Mouse (Mus musculus) heart, embryonic 14.5 days (tissue): ENCODE data around the gene Oas1g. TPM values are rescaled to one million over a fixed set of nuclear protein-coding genes. Genes with fewer than 3 reads are reported as not detected.
"Not testable (repeated sequence)": the region's sequence is repeated elsewhere in the genome, so short reads cannot be mapped to it uniquely, and the experiment has no call there.

Source experiments
- ATAC-seq: fragments of 200-750 bp; cut with Nextera tagmentation; 2 replicates; pipeline ENCODE4 v1.8.0; 2017; ENCODE audit warnings: low read depth, moderate TSS enrichment; ENCODE audit not compliant: insufficient number of reproducible peaks, insufficient read depth, low FRiP score
- H3K27ac ChIP-seq, 2 experiments: fragments of 200-500 bp in 1 of 2; fragments of 300-500 bp in 1 of 2; sonication (generic) in 1 of 2; replicated peaks in 1 of 2; 2 replicates each; pipeline ENCODE4 v1.5.1; 2012 to 2014; ENCODE audit warnings: low read depth in 2 of 2, low read length in 2 of 2, control low read depth in 1 of 2, mild to moderate bottlenecking in 1 of 2, mixed read lengths in 1 of 2; ENCODE audit not compliant: control insufficient read depth in 1 of 2, insufficient read depth in 1 of 2
- H3K27me3 ChIP-seq: fragments of 300-500 bp; sonication (generic); 2 replicates; pipeline ENCODE4 v1.6.1; 2014; ENCODE audit warnings: mild to moderate bottlenecking, low read length, control low read depth; ENCODE audit not compliant: control insufficient read depth, insufficient read depth
- H3K36me3 ChIP-seq: fragments of 300-500 bp; sonication (generic); 2 replicates; pipeline ENCODE4 v1.6.1; 2014; ENCODE audit warnings: mild to moderate bottlenecking, control low read depth, low read length, mixed read lengths; ENCODE audit not compliant: control insufficient read depth, insufficient read depth
- H3K4me1 ChIP-seq, 2 experiments: fragments of 200-500 bp in 1 of 2; fragments of 300-500 bp in 1 of 2; sonication (generic) in 1 of 2; 2 replicates each; pipeline ENCODE4 v1.6.1; 2012 to 2014; ENCODE audit warnings: low read length in 2 of 2, control low read depth in 1 of 2, mixed read lengths in 1 of 2; ENCODE audit not compliant: control insufficient read depth in 2 of 2, insufficient read depth in 2 of 2
- H3K4me2 ChIP-seq: fragments of 300-500 bp; sonication (generic); 2 replicates; pipeline ENCODE4 v1.6.1; 2014; ENCODE audit warnings: mild to moderate bottlenecking, low read length
- H3K4me3 ChIP-seq, 2 experiments: fragments of 200-500 bp in 1 of 2; fragments of 300-500 bp in 1 of 2; sonication (generic) in 1 of 2; 2 replicates each; pipeline ENCODE4 v1.5.1; 2012 to 2014; ENCODE audit warnings: low read length in 2 of 2, mild to moderate bottlenecking in 2 of 2, control low read depth in 1 of 2, low read depth in 1 of 2, moderate library complexity in 1 of 2; ENCODE audit not compliant: control insufficient read depth in 1 of 2, insufficient read depth in 1 of 2
- H3K9ac ChIP-seq: fragments of 300-500 bp; sonication (generic); 2 replicates; pipeline ENCODE4 v1.6.1; 2014; ENCODE audit warnings: mild to moderate bottlenecking, low read length
- H3K9me3 ChIP-seq: fragments of 300-500 bp; sonication (generic); 2 replicates; pipeline ENCODE4 v1.6.1; 2016; ENCODE audit warnings: low read length, control low read depth; ENCODE audit not compliant: control insufficient read depth
- WGBS: fragments of 180-500 bp; shearing (Covaris S2); extraction: QIAGEN DNeasy Blood & Tissue Kit; methylation state at CpG from one replicate; pipeline ENCODE4 v1.1.7; 2014; 5-methylcytosine and 5-hydroxymethylcytosine counted together
- polyA plus RNA-seq: library from polyadenylated mRNA; unstranded; fragments of >200 nt; fragmentation: Nextera tagmentation; extraction: Ambion mirVana; gene quantifications from 2 replicates; pipeline ENCODE4 v1.2.1, GENCODE M21; 2014

Oas1g gene
- polyA plus RNA-seq, 1 experiment from 2014 or later: 0.45 TPM

GRCm38 (mm10) chr5:120895231-120895900, 8.0 kb upstream of the Oas1g start:
- no peaks in the 10 kb centered on the region for H3K36me3 ChIP-seq
- H3K4me1 ChIP-seq: no peaks in the 10 kb centered on the region
- no peaks in the 10 kb centered on the region for H3K27me3 ChIP-seq
- H3K9ac ChIP-seq: no peak overlapping the region
- H3K4me2 ChIP-seq: no peak overlapping the region
- WGBS: 79% methylated on average over 11 of the region's 11 CpGs
- ATAC-seq: no peak
- no peak overlapping the region for H3K4me3 ChIP-seq
- H3K27ac ChIP-seq: no peak overlapping the region
- H3K9me3 ChIP-seq: no peaks in the 10 kb centered on the region

GRCm38 (mm10) chr5:120894692-120895091, 7.3 kb upstream of the Oas1g start:
- H3K4me1 ChIP-seq, H3K36me3 ChIP-seq, H3K27me3 ChIP-seq, H3K9ac ChIP-seq, H3K4me3 ChIP-seq, ATAC-seq, H3K27ac ChIP-seq, H3K9me3 ChIP-seq, H3K4me2 ChIP-seq: not testable (repeated sequence)
- WGBS: 62% methylated on average over 2 of the region's 2 CpGs

DNA sequence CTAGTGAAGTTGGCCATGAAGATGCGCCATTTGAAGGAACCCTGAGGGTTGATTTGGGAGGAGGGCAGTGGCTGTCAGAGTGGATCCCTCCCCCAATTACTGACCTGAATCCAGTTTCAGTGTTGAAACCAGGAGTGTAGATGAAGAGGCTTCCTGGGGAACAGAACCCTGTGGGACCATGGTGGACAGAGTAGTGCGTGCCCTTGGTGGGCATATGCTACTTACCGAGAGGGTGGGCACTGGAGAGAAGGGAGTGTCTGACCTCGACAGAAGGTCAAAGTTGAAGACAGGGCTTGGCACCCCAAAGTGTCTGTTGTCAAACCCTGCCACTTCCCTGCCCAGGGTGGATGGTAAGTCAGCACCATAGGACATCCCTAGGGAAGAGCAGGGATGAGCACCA, 6.5 kb upstream of the Oas1g start:
- not testable (repeated sequence) for H3K27me3 ChIP-seq, ATAC-seq, H3K36me3 ChIP-seq, H3K9me3 ChIP-seq, H3K4me1 ChIP-seq, H3K27ac ChIP-seq, H3K9ac ChIP-seq, H3K4me2 ChIP-seq, H3K4me3 ChIP-seq
- 82% methylated on average over 4 of the region's 4 CpGs for WGBS

GRCm38 (mm10) chr5:120892243-120892660, 4.8 kb upstream of the Oas1g start:
- no peak overlapping the region for H3K4me3 ChIP-seq
- H3K36me3 ChIP-seq: no peaks in the 10 kb centered on the region
- H3K4me1 ChIP-seq: no peaks in the 10 kb centered on the region
- H3K27ac ChIP-seq: no peak overlapping the region
- no peak overlapping the region for H3K4me2 ChIP-seq
- no peaks in the 10 kb centered on the region for H3K27me3 ChIP-seq
- no peak overlapping the region for H3K9ac ChIP-seq
- 54% methylated on average over 2 of the region's 2 CpGs for WGBS
- H3K9me3 ChIP-seq: no peaks in the 10 kb centered on the region
- no peak for ATAC-seq

GRCm38 (mm10) chr5:120891566-120892242, 4.3 kb upstream of the Oas1g start:
- not testable (repeated sequence) for H3K4me1 ChIP-seq, ATAC-seq, H3K27me3 ChIP-seq, H3K27ac ChIP-seq, H3K9me3 ChIP-seq, H3K4me3 ChIP-seq, H3K9ac ChIP-seq, H3K36me3 ChIP-seq, H3K4me2 ChIP-seq
- WGBS: 68% methylated on average over 2 of the region's 2 CpGs

DNA sequence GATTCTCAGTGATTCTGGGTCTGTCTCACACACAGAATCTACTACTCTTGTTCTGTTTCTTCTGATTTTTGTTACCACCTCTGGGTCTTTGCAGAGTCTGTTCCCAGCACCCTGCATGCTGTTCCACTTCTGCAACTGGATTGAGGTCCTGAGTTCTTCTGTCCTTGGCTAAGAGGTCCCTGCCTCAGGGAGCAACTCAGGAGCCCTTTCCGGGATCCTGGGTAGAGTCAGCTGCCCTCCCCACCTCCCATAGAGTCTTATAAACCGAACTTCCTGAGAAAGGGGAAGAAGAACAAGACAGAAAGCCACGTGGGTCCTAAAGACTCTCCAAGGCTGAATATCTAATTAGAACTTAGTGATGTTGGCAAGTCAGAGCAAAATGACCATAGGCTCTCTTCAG, 3.6 kb upstream of the Oas1g start:
- WGBS: 48% methylated on average over 3 of the region's 3 CpGs
- H3K27me3 ChIP-seq: no peaks in the 10 kb centered on the region
- H3K4me1 ChIP-seq: no peaks in the 10 kb centered on the region
- H3K4me2 ChIP-seq: no peak overlapping the region
- no peaks in the 10 kb centered on the region for H3K9me3 ChIP-seq
- no peak overlapping the region for H3K9ac ChIP-seq
- ATAC-seq: no peak
- H3K4me3 ChIP-seq: no peak overlapping the region
- no peak overlapping the region for H3K27ac ChIP-seq
- H3K36me3 ChIP-seq: no peaks in the 10 kb centered on the region

DNA sequence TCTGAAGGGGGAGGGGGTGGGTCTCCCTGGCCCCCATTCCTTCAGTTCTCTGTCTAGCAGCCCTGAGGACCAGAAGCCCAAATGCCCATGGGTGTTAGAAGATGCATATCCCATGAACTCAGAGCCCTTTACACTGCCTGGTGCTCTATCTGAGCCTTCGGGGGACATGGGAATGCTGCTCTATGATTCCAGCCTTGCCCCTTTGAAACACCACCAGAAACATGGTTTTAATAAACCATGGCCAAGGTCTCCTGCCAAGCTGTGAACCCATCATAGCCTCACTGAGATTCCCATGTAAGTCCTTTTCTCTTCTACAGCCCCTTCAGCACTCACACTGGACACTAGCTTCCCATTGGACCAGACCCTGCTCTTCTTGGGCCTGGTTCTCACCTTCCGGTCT, 2.6 kb upstream of the Oas1g start:
- Histone ChIP-seq H3K9me3 (no peaks in the 10 kb centered on the region), H3K9ac (no peak overlapping the region), H3K27ac (no peak overlapping the region), H3K4me3 (no peak overlapping the region), H3K4me2 (no peak overlapping the region), H3K36me3 (no peaks in the 10 kb centered on the region), H3K4me1 (no peaks in the 10 kb centered on the region), H3K27me3 (no peaks in the 10 kb centered on the region)
- no peak for ATAC-seq
- 61% methylated on average over 2 of the region's 2 CpGs for WGBS
